Mouse (Mus musculus): ENCODE results near the gene Zfp512b. TPM values are rescaled to one million over a fixed set of nuclear protein-coding genes. Genes with fewer than 3 reads are reported as not detected.

Gene Zfp512b
- polyA plus RNA-seq, 1 experiment, result 15.7 TPM

DNA sequence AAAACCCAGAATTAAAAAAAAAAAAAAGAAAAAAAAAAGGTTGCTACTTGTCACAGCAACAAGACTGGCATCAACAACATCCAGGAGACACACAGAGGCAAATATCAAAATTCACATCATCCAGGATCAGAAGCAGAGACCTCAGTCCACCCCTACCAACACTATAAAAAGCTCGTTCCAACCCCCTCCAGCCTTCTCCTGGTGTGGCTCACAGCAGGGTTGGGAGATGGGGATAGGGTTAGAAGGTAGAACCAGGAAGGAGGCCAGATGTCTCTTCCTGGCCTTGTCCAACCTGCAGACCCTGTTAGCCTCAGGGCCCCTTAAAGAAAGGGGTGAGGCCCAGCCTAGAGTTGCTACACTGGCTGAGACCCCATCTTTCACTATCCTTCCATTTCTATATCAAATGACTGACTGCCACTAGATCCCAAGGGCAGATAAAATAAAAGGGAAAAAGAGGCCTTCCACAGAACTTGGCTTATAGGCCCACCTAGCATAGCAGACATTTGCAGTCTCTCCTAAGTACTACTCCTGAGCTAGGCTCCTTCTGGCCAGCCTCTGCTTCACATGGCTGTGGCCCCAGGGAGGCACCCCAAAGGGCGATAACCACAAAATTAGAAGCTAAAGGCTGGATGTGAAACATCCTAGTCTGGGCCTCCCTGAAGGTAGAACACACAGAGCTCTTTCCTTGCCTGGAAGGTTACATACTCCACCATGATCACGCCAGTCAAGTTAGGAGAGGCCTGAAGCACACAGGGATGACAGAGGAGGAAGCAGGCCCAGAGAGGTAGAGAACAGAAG is 8.9 kb downstream of the Zfp512b start:
- WGBS, result 90% methylated on average over 3 of the region's 3 CpGs
- Histone ChIP-seq H3K27ac (ENCODE audit: insufficient read depth, low read depth, low read length) (no peak overlapping the region), H3K36me3 (ENCODE audit: control insufficient read depth, insufficient read depth, low read length) (peaks cover 14% of the 10 kb centered on the region; the same call in 1 of the 2 replicates), H3K4me1 (ENCODE audit: control insufficient read depth, insufficient read depth, insufficient read length, low read length) (peaks cover 18% of the 10 kb centered on the region), H3K27me3 (ENCODE audit: control insufficient read depth, insufficient read depth, low read length) (no peaks in the 10 kb centered on the region), H3K4me3 (ENCODE audit: low read depth, low read length) (no peak overlapping the region)
- TF ChIP-seq CTCF (IDR thresholded peaks at IDR 0.05; ENCODE audit: extremely low read depth, insufficient read length, insufficient replicate concordance, low read depth, low read length) (no peak), POLR2A (IDR thresholded peaks at IDR 0.05; ENCODE audit: low read depth, low read length) (no peak)

DNA sequence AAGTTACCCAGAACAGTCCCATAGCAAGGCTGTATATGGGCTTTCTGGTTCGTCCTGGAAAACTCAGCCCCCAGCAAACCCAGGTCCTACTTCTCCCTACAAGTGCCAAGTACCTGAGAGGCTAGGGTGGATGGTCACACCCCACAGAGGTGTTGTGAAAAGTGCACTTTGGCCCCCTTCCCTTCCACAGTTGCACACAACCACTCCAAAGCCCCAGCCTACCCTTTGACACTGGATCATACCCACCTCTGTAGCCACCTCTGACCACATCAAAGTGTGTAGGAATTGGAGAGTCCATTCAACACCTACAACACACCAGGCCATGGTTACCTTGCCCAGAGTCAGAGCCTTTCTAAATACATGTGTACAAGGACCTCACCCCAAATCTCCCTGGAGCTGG is 9.7 kb downstream of the Zfp512b start:
- H3K4me1 ChIP-seq (ENCODE audit: control insufficient read depth, insufficient read depth, insufficient read length, low read length), result peaks cover 18% of the 10 kb centered on the region
- TF ChIP-seq CTCF (IDR thresholded peaks at IDR 0.05; ENCODE audit: extremely low read depth, insufficient read length, insufficient replicate concordance, low read depth, low read length), result no peak
- no peak for TF ChIP-seq POLR2A (IDR thresholded peaks at IDR 0.05; ENCODE audit: low read depth, low read length)
- WGBS, result 77% methylated on average over 1 of the region's 1 CpGs
- no peak overlapping the region for H3K4me3 ChIP-seq (ENCODE audit: low read depth, low read length)
- H3K36me3 ChIP-seq (ENCODE audit: control insufficient read depth, insufficient read depth, low read length), result peaks cover 14% of the 10 kb centered on the region; the same call in 1 of the 2 replicates
- no peak overlapping the region for H3K27ac ChIP-seq (ENCODE audit: insufficient read depth, low read depth, low read length)
- no peaks in the 10 kb centered on the region for H3K27me3 ChIP-seq (ENCODE audit: control insufficient read depth, insufficient read depth, low read length)

DNA sequence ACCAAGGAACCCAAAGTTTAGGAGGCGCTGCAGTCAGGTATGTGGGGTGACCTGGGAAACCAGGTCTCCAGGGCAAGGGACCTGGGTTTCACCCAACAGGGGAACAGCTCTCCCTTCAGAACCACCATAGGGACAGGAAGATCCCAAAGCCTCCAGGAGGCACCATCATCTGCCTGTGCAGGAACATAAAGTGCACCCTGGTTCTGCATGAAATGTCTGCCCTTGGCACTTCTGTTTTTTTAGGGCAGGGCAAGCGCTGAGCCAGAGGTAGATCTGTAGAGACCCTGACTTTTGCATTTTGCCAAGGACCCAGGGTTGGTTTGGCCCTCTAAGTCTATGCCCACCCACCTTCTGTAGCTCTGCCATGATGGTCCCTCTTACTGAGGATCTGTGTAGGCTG is 10.2 kb downstream of the Zfp512b start:
- Histone ChIP-seq H3K27ac (ENCODE audit: insufficient read depth, low read depth, low read length) (no peak overlapping the region), H3K4me1 (ENCODE audit: control insufficient read depth, insufficient read depth, insufficient read length, low read length) (peaks cover 18% of the 10 kb centered on the region), H3K27me3 (ENCODE audit: control insufficient read depth, insufficient read depth, low read length) (no peaks in the 10 kb centered on the region), H3K4me3 (ENCODE audit: low read depth, low read length) (no peak overlapping the region), H3K36me3 (ENCODE audit: control insufficient read depth, insufficient read depth, low read length) (peaks cover 14% of the 10 kb centered on the region; the same call in 1 of the 2 replicates)
- WGBS, result 85% methylated on average over 2 of the region's 2 CpGs
- TF ChIP-seq POLR2A (IDR thresholded peaks at IDR 0.05; ENCODE audit: low read depth, low read length) (no peak), CTCF (IDR thresholded peaks at IDR 0.05; ENCODE audit: extremely low read depth, insufficient read length, insufficient replicate concordance, low read depth, low read length) (no peak)

DNA sequence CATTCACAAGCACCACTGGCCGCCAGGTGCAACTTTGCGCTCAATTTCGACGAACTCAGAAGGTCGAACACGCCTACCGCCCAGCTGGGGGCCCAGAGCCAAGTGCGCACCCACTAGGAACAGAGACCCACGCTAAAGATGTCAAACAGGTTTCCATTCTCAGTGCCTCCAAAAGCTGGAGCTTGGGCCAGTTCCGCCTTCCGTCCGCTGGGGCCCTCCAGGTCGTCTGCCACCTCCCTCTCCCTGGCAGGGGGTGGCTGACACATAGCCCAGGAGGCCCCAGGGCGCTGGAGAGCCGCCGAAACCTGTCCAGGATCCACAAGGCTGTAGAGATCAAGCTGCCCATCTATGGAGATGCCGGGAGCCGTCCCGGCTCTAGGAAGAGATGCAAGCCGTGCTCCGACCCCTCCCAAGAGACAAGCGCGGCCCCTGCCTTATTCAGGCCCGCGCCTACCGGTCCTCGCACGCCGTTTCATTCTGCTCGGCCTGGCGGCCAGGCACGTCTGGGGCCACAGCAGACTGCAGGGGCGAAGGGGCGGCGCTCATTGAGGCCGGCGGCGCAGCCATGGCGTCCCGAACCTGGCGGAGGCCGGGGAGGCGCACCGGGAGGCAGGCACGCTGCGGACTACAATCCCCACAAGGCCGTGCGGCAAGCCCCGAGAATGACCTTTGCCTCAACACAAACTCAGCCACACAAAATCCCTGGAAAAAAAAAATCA is 11.0 kb downstream of the Zfp512b start:
- H3K4me1 ChIP-seq (ENCODE audit: control insufficient read depth, insufficient read depth, insufficient read length, low read length), result peaks cover 18% of the 10 kb centered on the region
- peak overlapping the region; percentile 92 for H3K27ac ChIP-seq (ENCODE audit: insufficient read depth, low read depth, low read length)
- H3K27me3 ChIP-seq (ENCODE audit: control insufficient read depth, insufficient read depth, low read length), result no peaks in the 10 kb centered on the region
- peak overlapping the region; percentile 85 for H3K4me3 ChIP-seq (ENCODE audit: low read depth, low read length)
- no peak; the same call in 1 of the 2 replicates for TF ChIP-seq CTCF (IDR thresholded peaks at IDR 0.05; ENCODE audit: extremely low read depth, insufficient read length, insufficient replicate concordance, low read depth, low read length)
- TF ChIP-seq POLR2A (IDR thresholded peaks at IDR 0.05; ENCODE audit: low read depth, low read length), result peak; percentile 56; the same call in 1 of the 2 replicates
- WGBS, result under 1% methylated on average over 49 of the region's 49 CpGs
- H3K36me3 ChIP-seq (ENCODE audit: control insufficient read depth, insufficient read depth, low read length), result peaks cover 7% of the 10 kb centered on the region; the same call in 1 of the 2 replicates

- TF ChIP-seq POLR2A (IDR thresholded peaks at IDR 0.05; ENCODE audit: low read depth, low read length), result 0 out of 2 replicates have a peak, but pooled peaks have one; percentile 28
- TF ChIP-seq CTCF (IDR thresholded peaks at IDR 0.05; ENCODE audit: extremely low read depth, insufficient read length, insufficient replicate concordance, low read depth, low read length), result peak; percentile 94
- H3K4me3 ChIP-seq (ENCODE audit: low read depth, low read length), result peak overlapping the region; percentile 85
- H3K36me3 ChIP-seq (ENCODE audit: control insufficient read depth, insufficient read depth, low read length), result 0 out of 2 replicates have a peak, but pooled peaks cover 5% of the 10 kb centered on the region
- H3K4me1 ChIP-seq (ENCODE audit: control insufficient read depth, insufficient read depth, insufficient read length, low read length), result peaks cover 18% of the 10 kb centered on the region
- WGBS, result 0% methylated on average over 11 of the region's 11 CpGs
- no peaks in the 10 kb centered on the region for H3K27me3 ChIP-seq (ENCODE audit: control insufficient read depth, insufficient read depth, low read length)
- peak overlapping the region; percentile 92 for H3K27ac ChIP-seq (ENCODE audit: insufficient read depth, low read depth, low read length)
Observed at GRCm38 (mm10) chr2:181581016-181581401, 11.6 kb downstream of the Zfp512b start.

- 63% methylated on average over 5 of the region's 5 CpGs for WGBS
- TF ChIP-seq CTCF (IDR thresholded peaks at IDR 0.05; ENCODE audit: extremely low read depth, insufficient read length, insufficient replicate concordance, low read depth, low read length) (no peak), POLR2A (IDR thresholded peaks at IDR 0.05; ENCODE audit: low read depth, low read length) (no peak)
- 0 out of 2 replicates have a peak, but pooled peaks cover 5% of the 10 kb centered on the region for H3K36me3 ChIP-seq (ENCODE audit: control insufficient read depth, insufficient read depth, low read length)
- peaks cover 18% of the 10 kb centered on the region for H3K4me1 ChIP-seq (ENCODE audit: control insufficient read depth, insufficient read depth, insufficient read length, low read length)
- no peaks in the 10 kb centered on the region for H3K27me3 ChIP-seq (ENCODE audit: control insufficient read depth, insufficient read depth, low read length)
- H3K4me3 ChIP-seq (ENCODE audit: low read depth, low read length), result peak overlapping the region; percentile 85
- peak overlapping the region; percentile 7; the same call in 1 of the 2 replicates for H3K27ac ChIP-seq (ENCODE audit: insufficient read depth, low read depth, low read length)
Observed at GRCm38 (mm10) chr2:181580131-181580772, 12.4 kb downstream of the Zfp512b start.
